Mouse (Mus musculus) neural tube, embryonic 14.5 days (tissue): Measurements from ENCODE around the gene Them7. TPM values are rescaled to one million over a fixed set of nuclear protein-coding genes. Genes with fewer than 3 reads are reported as not detected.
A peak's percentile ranks its signal among the peaks of the same experiment; 100 is the strongest.

Experiments
- ATAC-seq: fragments of 200-750 bp; cut with Nextera tagmentation; 2 replicates; pipeline ENCODE4 v1.8.0; 2017; ENCODE audit warnings: low read depth, mild to moderate bottlenecking, moderate TSS enrichment, moderate library complexity
- H3K27ac ChIP-seq: fragments of 300-500 bp; sonication (generic); 2 replicates; pipeline ENCODE4 v1.5.1; 2014; ENCODE audit warnings: low read depth, mild to moderate bottlenecking, control low read depth, low read length, moderate library complexity, mixed read lengths
- H3K27me3 ChIP-seq: fragments of 300-500 bp; sonication (generic); 2 replicates; pipeline ENCODE4 v1.6.1; 2014; ENCODE audit warnings: low read length; ENCODE audit not compliant: control insufficient read depth, insufficient read depth
- H3K36me3 ChIP-seq: fragments of 300-500 bp; sonication (generic); 2 replicates; pipeline ENCODE4 v1.6.1; 2014; ENCODE audit warnings: low read length, mixed read lengths; ENCODE audit not compliant: control insufficient read depth, insufficient read depth
- H3K4me1 ChIP-seq: fragments of 300-500 bp; sonication (generic); 2 replicates; pipeline ENCODE4 v1.6.1; 2014; ENCODE audit warnings: low read length; ENCODE audit not compliant: control insufficient read depth, insufficient read depth
- H3K4me2 ChIP-seq: fragments of 300-500 bp; sonication (generic); 2 replicates; pipeline ENCODE4 v1.6.1; 2014; ENCODE audit warnings: mild to moderate bottlenecking, low read depth, low read length, control low read depth
- H3K4me3 ChIP-seq: fragments of 300-500 bp; sonication (generic); 2 replicates; pipeline ENCODE4 v1.5.1; 2014; ENCODE audit warnings: low read depth, low read length, control low read depth, mixed read lengths
- H3K9ac ChIP-seq: fragments of 300-500 bp; sonication (generic); replicated peaks from 2 replicates; pipeline ENCODE4 v1.6.1; 2014; ENCODE audit warnings: low read depth, mild to moderate bottlenecking, control low read depth, low read length, mixed read lengths
- H3K9me3 ChIP-seq: fragments of 300-500 bp; sonication (generic); 2 replicates; pipeline ENCODE4 v1.6.1; 2016; ENCODE audit warnings: low read length; ENCODE audit not compliant: control insufficient read depth
- WGBS: fragments of 180-500 bp; shearing (Covaris S2); extraction: QIAGEN DNeasy Blood & Tissue Kit; methylation state at CpG from one replicate; pipeline ENCODE4 v1.1.7; 2014; 5-methylcytosine and 5-hydroxymethylcytosine counted together
- polyA plus RNA-seq: library from polyadenylated mRNA; unstranded; fragments of >200 nt; fragmentation: Nextera tagmentation; extraction: Ambion mirVana; gene quantifications from 2 replicates; pipeline ENCODE4 v1.2.1, GENCODE M21; 2014

The Them7 gene
- polyA plus RNA-seq, 1 experiment from 2014 or later = 0.20 TPM

DNA sequence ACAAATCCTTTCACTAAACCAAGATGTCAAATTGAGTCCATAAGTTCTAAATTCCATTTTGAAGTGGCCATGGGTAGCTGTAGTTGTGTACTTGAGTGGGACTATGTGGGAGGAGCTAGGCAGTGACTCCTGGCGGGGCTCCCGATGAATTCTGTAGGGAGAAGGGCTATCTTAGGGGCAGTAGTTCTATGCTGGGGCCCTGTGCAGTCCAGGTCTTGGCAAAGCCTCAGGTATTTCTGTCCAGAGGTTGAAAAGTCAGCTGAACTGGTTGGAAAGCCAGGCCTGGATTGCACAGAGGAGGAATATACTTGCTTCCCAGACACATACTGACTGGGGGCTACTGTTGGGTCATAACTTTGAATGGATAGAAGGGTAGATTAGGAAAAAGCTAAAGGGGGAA is 4.3 kb downstream of the Them7 start:
- no peak overlapping the region for H3K27ac ChIP-seq
- no peak for ATAC-seq
- no peaks in the 10 kb centered on the region for H3K9me3 ChIP-seq
- no peaks in the 10 kb centered on the region for H3K36me3 ChIP-seq
- H3K9ac ChIP-seq = no peak overlapping the region
- H3K4me1 ChIP-seq = no peaks in the 10 kb centered on the region
- no peak overlapping the region for H3K4me3 ChIP-seq
- H3K27me3 ChIP-seq = peaks cover 8% of the 10 kb centered on the region; the same call in 1 of the 2 replicates
- H3K4me2 ChIP-seq = no peak overlapping the region
- WGBS = 82% methylated on average over 2 of the region's 2 CpGs

DNA sequence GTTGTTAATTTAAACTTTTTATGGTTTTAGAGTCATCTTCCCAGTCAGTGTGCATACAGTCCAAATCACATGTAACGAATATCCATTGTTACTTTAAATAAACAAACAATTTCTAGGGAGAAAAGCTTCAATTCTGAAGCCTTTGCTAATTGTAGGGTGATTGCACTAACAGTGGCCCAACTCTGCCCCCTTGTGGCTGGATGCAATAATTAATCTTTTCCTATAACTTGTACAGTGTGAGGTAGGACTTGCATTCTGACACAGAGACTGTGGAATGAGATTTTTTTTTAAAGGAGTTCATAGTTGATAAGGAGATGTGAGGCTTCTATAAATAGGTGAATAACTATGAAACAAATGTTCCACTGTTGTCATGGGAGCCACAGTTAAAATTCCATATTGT is 6.2 kb downstream of the Them7 start:
- H3K4me2 ChIP-seq = no peak overlapping the region
- no peak overlapping the region for H3K9ac ChIP-seq
- peak; percentile 83 for ATAC-seq
- H3K27ac ChIP-seq = no peak overlapping the region
- 2% methylated on average over 1 of the region's 1 CpGs for WGBS
- no peak overlapping the region for H3K4me3 ChIP-seq
- H3K27me3 ChIP-seq = no peaks in the 10 kb centered on the region
- H3K36me3 ChIP-seq = no peaks in the 10 kb centered on the region
- no peaks in the 10 kb centered on the region for H3K4me1 ChIP-seq
- H3K9me3 ChIP-seq = no peaks in the 10 kb centered on the region

GRCm38 (mm10) chr2:105232386-105232785 is 8.3 kb downstream of the Them7 start:
- Histone ChIP-seq H3K9me3 (no peaks in the 10 kb centered on the region), H3K4me1 (no peaks in the 10 kb centered on the region), H3K4me3 (no peak overlapping the region), H3K27me3 (no peaks in the 10 kb centered on the region), H3K4me2 (no peak overlapping the region), H3K36me3 (no peaks in the 10 kb centered on the region), H3K9ac (no peak overlapping the region), H3K27ac (no peak overlapping the region)
- WGBS = 63% methylated on average over 4 of the region's 4 CpGs
- ATAC-seq = no peak

GRCm38 (mm10) chr2:105234278-105234677 is 10.2 kb downstream of the Them7 start:
- Histone ChIP-seq H3K4me2 (no peak overlapping the region), H3K27me3 (no peaks in the 10 kb centered on the region), H3K4me1 (no peaks in the 10 kb centered on the region), H3K27ac (no peak overlapping the region), H3K4me3 (no peak overlapping the region), H3K36me3 (no peaks in the 10 kb centered on the region), H3K9ac (no peak overlapping the region), H3K9me3 (no peaks in the 10 kb centered on the region)
- ATAC-seq = no peak
- 67% methylated on average over 6 of the region's 6 CpGs for WGBS

- WGBS = 50% methylated on average over 12 of the region's 12 CpGs
- Histone ChIP-seq H3K36me3 (no peaks in the 10 kb centered on the region), H3K4me3 (no peak overlapping the region), H3K9ac (no peak overlapping the region), H3K9me3 (no peaks in the 10 kb centered on the region), H3K27me3 (no peaks in the 10 kb centered on the region), H3K4me1 (no peaks in the 10 kb centered on the region), H3K27ac (no peak overlapping the region), H3K4me2 (no peak overlapping the region)
- no peak for ATAC-seq
These were observed 11.4 kb downstream of the Them7 start for GRCm38 (mm10) chr2:105235380-105236115.

DNA sequence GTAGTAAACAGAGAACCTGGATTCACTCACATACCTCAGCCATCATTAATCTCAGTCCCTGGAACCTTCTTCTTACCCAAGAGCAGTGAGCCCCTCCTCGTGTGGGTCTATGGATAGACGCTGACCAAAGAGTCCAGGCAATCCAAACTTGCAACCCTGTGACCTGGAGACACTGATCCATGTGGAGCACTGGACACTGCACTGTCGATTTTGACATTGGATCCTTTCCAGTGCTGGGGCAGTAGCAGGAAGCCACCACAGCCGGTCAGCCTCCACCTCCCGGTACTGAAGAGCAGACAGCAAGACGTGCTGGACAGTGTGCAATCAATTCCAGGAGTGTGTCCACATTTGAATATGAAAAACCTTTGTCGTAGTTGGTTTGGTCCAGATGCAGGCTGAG is 13.3 kb downstream of the Them7 start:
- ATAC-seq = no peak
- no peaks in the 10 kb centered on the region for H3K9me3 ChIP-seq
- no peak overlapping the region for H3K27ac ChIP-seq
- H3K27me3 ChIP-seq = no peaks in the 10 kb centered on the region
- no peaks in the 10 kb centered on the region for H3K36me3 ChIP-seq
- 67% methylated on average over 7 of the region's 7 CpGs for WGBS
- H3K4me3 ChIP-seq = no peak overlapping the region
- H3K4me1 ChIP-seq = no peaks in the 10 kb centered on the region
- no peak overlapping the region for H3K4me2 ChIP-seq
- no peak overlapping the region for H3K9ac ChIP-seq

- Histone ChIP-seq H3K4me3 (no peak overlapping the region), H3K4me2 (no peak overlapping the region), H3K9me3 (no peaks in the 10 kb centered on the region), H3K27me3 (no peaks in the 10 kb centered on the region), H3K9ac (no peak overlapping the region), H3K27ac (no peak overlapping the region), H3K36me3 (no peaks in the 10 kb centered on the region), H3K4me1 (no peaks in the 10 kb centered on the region)
- whole genome bisulfite sequencing = 94% methylated on average over 2 of the region's 2 CpGs
- ATAC-seq = no peak
These were observed 13.7 kb downstream of the Them7 start for GRCm38 (mm10) chr2:105237841-105238240.

DNA sequence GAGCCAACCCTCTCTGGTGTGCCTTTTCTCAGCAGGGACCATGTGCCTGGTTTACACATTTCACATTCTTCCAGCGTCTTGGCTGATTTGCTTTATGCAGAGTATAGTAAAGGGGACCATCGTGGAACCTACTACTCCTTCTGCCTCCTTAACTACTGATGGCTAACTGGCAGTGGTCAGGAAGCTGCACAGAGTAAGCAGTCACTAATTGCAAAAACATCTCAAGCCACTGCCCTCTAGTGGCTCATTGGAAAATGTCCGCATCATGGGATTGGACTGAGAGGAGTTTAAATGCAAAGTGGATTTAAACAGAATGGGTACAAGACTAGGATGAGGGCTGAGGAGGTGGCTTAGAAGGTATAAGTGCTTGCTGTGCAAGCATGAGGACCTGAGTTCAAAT is 14.7 kb downstream of the Them7 start:
- Histone ChIP-seq H3K27me3 (no peaks in the 10 kb centered on the region), H3K36me3 (no peaks in the 10 kb centered on the region), H3K4me1 (no peaks in the 10 kb centered on the region), H3K27ac (no peak overlapping the region), H3K9me3 (no peaks in the 10 kb centered on the region), H3K4me2 (no peak overlapping the region), H3K4me3 (no peak overlapping the region), H3K9ac (no peak overlapping the region)
- WGBS = 16% methylated on average over 3 of the region's 3 CpGs
- peak; percentile 44; the same call in 1 of the 2 replicates for ATAC-seq

- Histone ChIP-seq H3K27me3 (no peaks in the 10 kb centered on the region), H3K27ac (no peak overlapping the region), H3K4me3 (no peak overlapping the region), H3K4me1 (no peaks in the 10 kb centered on the region), H3K4me2 (no peak overlapping the region), H3K36me3 (no peaks in the 10 kb centered on the region), H3K9ac (no peak overlapping the region), H3K9me3 (no peaks in the 10 kb centered on the region)
- ATAC-seq = no peak
- WGBS = 54% methylated on average over 1 of the region's 1 CpGs
These were observed 16.5 kb downstream of the Them7 start for GRCm38 (mm10) chr2:105240631-105241030.
